Comparison of ENCODE assay signal across 19 mouse cellular contexts in genomic region chr16:12775876-12776275, GRCm38 (mm10).
DNase-seq lines count a peak whose midpoint lies in the region; TF ChIP-seq lines count a peak whose summit lies in the region.
"Had no signal": no experiment of that assay in that cellular context is flagged by ENCODE, and none has a peak within 500 bp of the region (broad histone marks: within the 10 kb centered on the region; RNA-seq: fewer than 3 reads in every experiment).

No protein-coding gene starts in this region.

- peak overlapping the region; percentile 49 for H3K27ac ChIP-seq in ES-Bruce4 (ENCODE audit: insufficient read depth, low read length)
- no peak overlapping the region for H3K27ac ChIP-seq in cerebellum, adult 2 months (ENCODE audit: insufficient read depth, low read length)
- H3K27ac ChIP-seq: embryonic facial prominence, embryonic 10.5 days; embryonic facial prominence, embryonic 12.5 days; forebrain, embryonic 13.5 days; forebrain, embryonic 15.5 days had no signal

- 46% methylated on average over 2 of the region's 2 CpGs for WGBS in cerebellum, adult 2 months

- no peaks in the 10 kb centered on the region for H3K27me3 ChIP-seq in ES-Bruce4 (ENCODE audit: control insufficient read depth, insufficient read depth, low read length, poor library complexity, severe bottlenecking)
- H3K27me3 ChIP-seq in cerebellum, adult 2 months (ENCODE audit: control insufficient read depth, insufficient read depth, low read length) = no peaks in the 10 kb centered on the region
- H3K27me3 ChIP-seq: embryonic facial prominence, embryonic 12.5 days; forebrain, embryonic 13.5 days; forebrain, embryonic 15.5 days had no signal

- no peaks in the 10 kb centered on the region for H3K4me1 ChIP-seq in ES-Bruce4 (ENCODE audit: control insufficient read depth, insufficient read depth, low read length)
- H3K4me1 ChIP-seq in cerebellum, adult 2 months (ENCODE audit: control insufficient read depth, insufficient read depth, low read length) = no peaks in the 10 kb centered on the region
- H3K4me1 ChIP-seq: embryonic facial prominence, embryonic 10.5 days; embryonic facial prominence, embryonic 12.5 days; forebrain, embryonic 13.5 days; forebrain, embryonic 15.5 days had no signal

- no peak overlapping the region for H3K4me3 ChIP-seq in ES-Bruce4 (ENCODE audit: low read depth, low read length)
- H3K4me3 ChIP-seq in cerebellum, adult 2 months (replicated peaks; ENCODE audit: insufficient read depth, low read depth, low read length) = no peak overlapping the region
- H3K4me3 ChIP-seq: embryonic facial prominence, embryonic 10.5 days; embryonic facial prominence, embryonic 12.5 days; forebrain, embryonic 13.5 days; forebrain, embryonic 15.5 days had no signal

- no peak for TF ChIP-seq CTCF in ES-Bruce4 (IDR thresholded peaks at IDR 0.05; ENCODE audit: low read depth, low read length)
- no peak for TF ChIP-seq CTCF in cerebellum, adult 2 months (IDR thresholded peaks at IDR 0.05; ENCODE audit: borderline replicate concordance, insufficient read depth, low read depth, low read length)

- H3K9me3 ChIP-seq in ES-Bruce4 (replicated peaks; ENCODE audit: control insufficient read depth, insufficient read depth, low read length, poor library complexity, severe bottlenecking) = peaks cover 46% of the 10 kb centered on the region
- H3K9me3 ChIP-seq: embryonic facial prominence, embryonic 10.5 days; embryonic facial prominence, embryonic 12.5 days; forebrain, embryonic 13.5 days; forebrain, embryonic 15.5 days; G1E had no signal

- peak; percentile 55 for DNase-seq in Muller cell, postnatal 12 days (ENCODE audit: inconsistent ontology term)
- peak; percentile 63 for DNase-seq in ZHBTc4 (ENCODE audit: low read depth, low spot score)
- no peak for DNase-seq in gastrocnemius, postnatal 25 days
- DNase-seq in cerebellum, adult 2 months = no peak
- DNase-seq: adrenal gland, adult 2 months; adrenal gland, postnatal 10 days; adrenal gland, postnatal 25 days; B cell, adult 2 months; cerebellum, adult 11 months; cerebellum, adult 18-20 months; cerebellum, adult 9-10 months; cerebellum, postnatal 10 days; cerebellum, postnatal 25 days had no signal

- TF ChIP-seq EP300 in ES-Bruce4 (IDR thresholded peaks at IDR 0.05; ENCODE audit: insufficient read depth, low read depth, low read length) = no peak

- H3K9ac ChIP-seq in ES-Bruce4 (ENCODE audit: low read depth, poor library complexity, severe bottlenecking) = no peak overlapping the region
- H3K9ac ChIP-seq: embryonic facial prominence, embryonic 12.5 days; forebrain, embryonic 13.5 days; forebrain, embryonic 15.5 days had no signal

- H3K36me3 ChIP-seq in ES-Bruce4 (ENCODE audit: control insufficient read depth, insufficient read depth, low read length, poor library complexity, severe bottlenecking) = no peaks in the 10 kb centered on the region
- H3K36me3 ChIP-seq: embryonic facial prominence, embryonic 10.5 days; embryonic facial prominence, embryonic 12.5 days; forebrain, embryonic 15.5 days; G1E had no signal

- no peak for TF ChIP-seq POLR2A in ES-Bruce4 (IDR thresholded peaks at IDR 0.05; ENCODE audit: insufficient read depth, low read length)
- TF ChIP-seq POLR2A in cerebellum, adult 2 months (IDR thresholded peaks at IDR 0.05; ENCODE audit: borderline replicate concordance, insufficient read depth, low read length) = no peak

Comparison
In these comparisons a context has a peak if more than half of its experiments do, and no peak if none do; other contexts are left out.
1. DNase-seq: peak in Muller cell, postnatal 12 days (single experiment) and ZHBTc4 (single experiment); none in gastrocnemius, postnatal 25 days (single experiment) and cerebellum, adult 2 months (0 of 2).